Comparison of ENCODE assay signal across 8 mouse cellular contexts in the genomic region with DNA sequence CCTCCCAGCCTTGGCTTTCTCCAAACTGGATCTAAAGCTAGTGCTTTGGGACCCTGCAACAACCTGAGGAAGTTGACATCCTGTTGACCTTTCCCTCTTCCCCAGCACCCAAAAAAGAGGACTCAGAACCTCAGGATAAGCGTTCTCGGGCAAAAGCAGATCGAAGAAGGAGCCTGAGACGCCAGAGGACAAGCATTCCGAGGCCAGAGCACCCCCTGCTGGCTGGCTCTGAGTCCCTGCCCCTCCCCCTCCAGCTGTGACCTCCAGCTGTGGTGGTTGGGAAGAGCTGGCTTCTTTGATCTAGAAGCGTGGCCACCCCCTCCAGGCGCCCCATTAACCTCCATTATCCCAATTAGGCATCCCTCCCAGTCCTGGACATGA. TPM values are rescaled to one million over a fixed set of nuclear protein-coding genes. Genes with fewer than 3 reads are reported as not detected.
DNase-seq lines count a peak whose midpoint lies in the region; ATAC-seq and TF ChIP-seq lines count a peak whose summit lies in the region.

No protein-coding gene starts in this region.

- DNase-seq in 3134 (ENCODE audit: extremely low read depth, insufficient read length, low spot score), result peak; percentile 79
- peak; percentile 96 for DNase-seq in adrenal gland, postnatal 14 days
- DNase-seq in heart, embryonic 10.5 days (ENCODE audit: low spot score), result peak; percentile 94
- peak; percentile 89 for DNase-seq in liver, embryonic 11.5 days (ENCODE audit: low spot score)
- peak; percentile 84 to 93 for DNase-seq in spleen, postnatal 4 days (ENCODE audit: low spot score in 2 of 2)

- peak overlapping the region; percentile 92 for H3K27ac ChIP-seq in embryonic fibroblast, embryonic 13.5 days (ENCODE audit: insufficient read depth, low read length)
- peak overlapping the region; percentile 86 for H3K27ac ChIP-seq in heart, embryonic 10.5 days
- peak overlapping the region; percentile 86 for H3K27ac ChIP-seq in kidney, embryonic 15.5 days
- H3K27ac ChIP-seq in liver, embryonic 11.5 days (ENCODE audit: low read depth, low read length), result peak overlapping the region; percentile 66; the same call in 1 of the 2 replicates

- 0% methylated on average over 7 of the region's 7 CpGs for WGBS in heart, embryonic 10.5 days
- 0% methylated on average over 7 of the region's 7 CpGs for WGBS in kidney, embryonic 15.5 days
- WGBS in liver, embryonic 11.5 days, result under 1% methylated on average over 7 of the region's 7 CpGs

- no peaks in the 10 kb centered on the region for H3K79me2 ChIP-seq in myocyte (ENCODE audit: control insufficient read depth, insufficient read depth)

- ATAC-seq in kidney, embryonic 15.5 days (replicated peaks; ENCODE audit: low FRiP score), result peak; percentile 81
- peak; percentile 81 for ATAC-seq in liver, embryonic 11.5 days (replicated peaks; ENCODE audit: low FRiP score)

- peak overlapping the region; percentile 97 for H3K4me2 ChIP-seq in kidney, embryonic 15.5 days
- H3K4me2 ChIP-seq in liver, embryonic 11.5 days, result peak overlapping the region; percentile 99
- peak overlapping the region; percentile 89 for H3K4me2 ChIP-seq in myocyte (ENCODE audit: low read depth)

- peak overlapping the region; percentile 66 for H3K9ac ChIP-seq in kidney, embryonic 15.5 days
- H3K9ac ChIP-seq in liver, embryonic 11.5 days (ENCODE audit: low read depth, low read length), result peak overlapping the region; percentile 59

- no peaks in the 10 kb centered on the region for H3K9me3 ChIP-seq in heart, embryonic 10.5 days
- no peaks in the 10 kb centered on the region for H3K9me3 ChIP-seq in kidney, embryonic 15.5 days (replicated peaks)
- H3K9me3 ChIP-seq in liver, embryonic 11.5 days (ENCODE audit: control insufficient read depth, low read length), result no peaks in the 10 kb centered on the region

- peaks cover 3% of the 10 kb centered on the region; the same call in 1 of the 2 replicates for H3K27me3 ChIP-seq in heart, embryonic 10.5 days (ENCODE audit: insufficient read depth, poor library complexity, severe bottlenecking)
- no peaks in the 10 kb centered on the region for H3K27me3 ChIP-seq in kidney, embryonic 15.5 days
- H3K27me3 ChIP-seq in liver, embryonic 11.5 days (replicated peaks; ENCODE audit: control insufficient read depth, insufficient read depth, low read length), result no peaks in the 10 kb centered on the region
- no peaks in the 10 kb centered on the region for H3K27me3 ChIP-seq in myocyte (ENCODE audit: control insufficient read depth, insufficient read depth, insufficient read length)

- TF ChIP-seq CTCF in embryonic fibroblast, embryonic 13.5 days (IDR thresholded peaks at IDR 0.05; ENCODE audit: borderline replicate concordance, insufficient read depth, low read length), result peak; percentile 83

- peak overlapping the region; percentile 38 for H3K4me3 ChIP-seq in embryonic fibroblast, embryonic 13.5 days (ENCODE audit: insufficient read depth, low read length)
- peak overlapping the region; percentile 83 for H3K4me3 ChIP-seq in heart, embryonic 10.5 days
- peak overlapping the region; percentile 64 for H3K4me3 ChIP-seq in kidney, embryonic 15.5 days (replicated peaks)
- peak overlapping the region; percentile 68 for H3K4me3 ChIP-seq in liver, embryonic 11.5 days (ENCODE audit: low read depth, low read length)
- H3K4me3 ChIP-seq in myocyte, result peak overlapping the region; percentile 29

- no peak overlapping the region for H3ac ChIP-seq in myocyte (ENCODE audit: control insufficient read depth, insufficient read length)

- TF ChIP-seq POLR2A in embryonic fibroblast, embryonic 13.5 days (IDR thresholded peaks at IDR 0.05; ENCODE audit: low read depth, low read length), result 0 out of 2 replicates have a peak, but pooled peaks have one; percentile 11
- TF ChIP-seq POLR2A in myocyte (IDR thresholded peaks at IDR 0.05; ENCODE audit: insufficient read length, low read depth), result no peak

- no peaks in the 10 kb centered on the region for H3K36me3 ChIP-seq in heart, embryonic 10.5 days
- H3K36me3 ChIP-seq in kidney, embryonic 15.5 days, result no peaks in the 10 kb centered on the region
- no peaks in the 10 kb centered on the region for H3K36me3 ChIP-seq in liver, embryonic 11.5 days (ENCODE audit: control insufficient read depth, insufficient read depth, low read length)
- H3K36me3 ChIP-seq in myocyte (ENCODE audit: control insufficient read depth, insufficient read depth), result no peaks in the 10 kb centered on the region

- H3K4me1 ChIP-seq in embryonic fibroblast, embryonic 13.5 days (ENCODE audit: control insufficient read depth, insufficient read depth, low read length), result 0 out of 2 replicates have a peak, but pooled peaks cover 6% of the 10 kb centered on the region
- peaks cover 22% of the 10 kb centered on the region for H3K4me1 ChIP-seq in heart, embryonic 10.5 days
- H3K4me1 ChIP-seq in kidney, embryonic 15.5 days, result peaks cover 27% of the 10 kb centered on the region
- peaks cover 18% of the 10 kb centered on the region for H3K4me1 ChIP-seq in liver, embryonic 11.5 days (replicated peaks; ENCODE audit: control insufficient read depth, insufficient read depth, low read length)

TF ChIP-seq in myocyte, 11 proteins besides CTCF, POLR2A, EP300 and RAD21:
- TF ChIP-seq USF1 (IDR thresholded peaks at IDR 0.05; ENCODE audit: low read depth) (no peak), TCF12 (IDR thresholded peaks at IDR 0.05; ENCODE audit: insufficient read depth, poor library complexity, severe bottlenecking) (peak; percentile 1), MYOG (IDR thresholded peaks at IDR 0.05; ENCODE audit: control insufficient read depth in 1 of 3, insufficient read depth in 1 of 3, insufficient read length in 2 of 3, low read depth in 2 of 3) (peak in 2 of 3 experiments; percentile 33 to 71), MYOD1 (IDR thresholded peaks at IDR 0.05; ENCODE audit: control insufficient read depth in 1 of 3, insufficient read length in 2 of 3, low read depth in 2 of 3) (peak in 2 of 3 experiments; percentile 52 to 60)

RNA-seq across cellular contexts. Expression of a gene that starts 10.2 kb away (rescaled TPM):
- not detected in 2 replicates for total RNA-seq in adrenal gland, postnatal 14 days (2021)
- polyA plus RNA-seq in embryonic fibroblast, embryonic 13.5 days (2011; ENCODE audit: insufficient read length, low read depth, missing spikeins), result 0.52 and 1.1 TPM in 2 replicates
- 0.37 and 1.5 TPM in 2 replicates for polyA plus RNA-seq in heart, embryonic 10.5 days (2016; fragmentation: Nextera tagmentation; extraction: Ambion mirVana)
- polyA plus RNA-seq in kidney, embryonic 15.5 days (2015; fragmentation: Nextera tagmentation; extraction: Ambion mirVana), result 1.3 and 5.9 TPM in 2 replicates
- polyA plus RNA-seq in liver, embryonic 11.5 days (2014; fragmentation: Nextera tagmentation; extraction: Ambion mirVana), result 0.57 and 1.5 TPM in 2 replicates
- 0.24 TPM for polyA plus RNA-seq in myocyte (2012; fragmentation: generic; extraction: Trizol)

RNA-seq across cellular contexts. Expression of a gene that starts 26.6 kb away (rescaled TPM):
- total RNA-seq in adrenal gland, postnatal 14 days (2021), result 22.5 and 23.2 TPM in 2 replicates
- polyA plus RNA-seq in embryonic fibroblast, embryonic 13.5 days (2011; ENCODE audit: insufficient read length, low read depth, missing spikeins), result 107 and 109 TPM in 2 replicates
- polyA plus RNA-seq in heart, embryonic 10.5 days (2016; fragmentation: Nextera tagmentation; extraction: Ambion mirVana), result 87.7 and 96.4 TPM in 2 replicates
- 83.2 and 83.7 TPM in 2 replicates for polyA plus RNA-seq in kidney, embryonic 15.5 days (2015; fragmentation: Nextera tagmentation; extraction: Ambion mirVana)
- polyA plus RNA-seq in liver, embryonic 11.5 days (2014; fragmentation: Nextera tagmentation; extraction: Ambion mirVana), result 99.3 and 108 TPM in 2 replicates
- polyA plus RNA-seq in myocyte (2012; fragmentation: generic; extraction: Trizol), result 57.5 TPM

RNA-seq across cellular contexts. Expression of a gene that starts 28.8 kb away (rescaled TPM):
- total RNA-seq in adrenal gland, postnatal 14 days (2021), result 72.6 and 73.7 TPM in 2 replicates
- 42.6 and 51.9 TPM in 2 replicates for polyA plus RNA-seq in embryonic fibroblast, embryonic 13.5 days (2011; ENCODE audit: insufficient read length, low read depth, missing spikeins)
- polyA plus RNA-seq in heart, embryonic 10.5 days (2016; fragmentation: Nextera tagmentation; extraction: Ambion mirVana), result 5.7 and 7.6 TPM in 2 replicates
- polyA plus RNA-seq in kidney, embryonic 15.5 days (2015; fragmentation: Nextera tagmentation; extraction: Ambion mirVana), result 10.8 and 11.1 TPM in 2 replicates
- polyA plus RNA-seq in liver, embryonic 11.5 days (2014; fragmentation: Nextera tagmentation; extraction: Ambion mirVana), result 9.7 and 10.6 TPM in 2 replicates
- polyA plus RNA-seq in myocyte (2012; fragmentation: generic; extraction: Trizol), result 11.7 TPM

RNA-seq across cellular contexts. Expression of a gene that starts 45.6 kb away (rescaled TPM):
- 52.7 and 59.2 TPM in 2 replicates for total RNA-seq in adrenal gland, postnatal 14 days (2021)
- polyA plus RNA-seq in embryonic fibroblast, embryonic 13.5 days (2011; ENCODE audit: insufficient read length, low read depth, missing spikeins), result 35.7 and 42.8 TPM in 2 replicates
- polyA plus RNA-seq in heart, embryonic 10.5 days (2016; fragmentation: Nextera tagmentation; extraction: Ambion mirVana), result 80.5 and 94.3 TPM in 2 replicates
- polyA plus RNA-seq in kidney, embryonic 15.5 days (2015; fragmentation: Nextera tagmentation; extraction: Ambion mirVana), result 106 and 122 TPM in 2 replicates
- 97.0 and 104 TPM in 2 replicates for polyA plus RNA-seq in liver, embryonic 11.5 days (2014; fragmentation: Nextera tagmentation; extraction: Ambion mirVana)
- polyA plus RNA-seq in myocyte (2012; fragmentation: generic; extraction: Trizol), result 97.0 TPM

RNA-seq across cellular contexts. Expression of a gene that starts 51.2 kb away (rescaled TPM):
- 330 and 361 TPM in 2 replicates for total RNA-seq in adrenal gland, postnatal 14 days (2021)
- polyA plus RNA-seq in embryonic fibroblast, embryonic 13.5 days (2011; ENCODE audit: insufficient read length, low read depth, missing spikeins), result 239 and 257 TPM in 2 replicates
- 260 and 282 TPM in 2 replicates for polyA plus RNA-seq in heart, embryonic 10.5 days (2016; fragmentation: Nextera tagmentation; extraction: Ambion mirVana)
- 382 and 393 TPM in 2 replicates for polyA plus RNA-seq in kidney, embryonic 15.5 days (2015; fragmentation: Nextera tagmentation; extraction: Ambion mirVana)
- 236 and 254 TPM in 2 replicates for polyA plus RNA-seq in liver, embryonic 11.5 days (2014; fragmentation: Nextera tagmentation; extraction: Ambion mirVana)
- 476 TPM for polyA plus RNA-seq in myocyte (2012; fragmentation: generic; extraction: Trizol)

Comparison
In these comparisons a context has a peak if more than half of its experiments do, and no peak if none do; other contexts are left out.
1. Peak in every context shown above with its lines: DNase-seq, ATAC-seq, H3K4me3 ChIP-seq and H3K27ac ChIP-seq.
2. H3K4me3 ChIP-seq: peak in every context shown above with its lines; median percentile 83 in heart, embryonic 10.5 days; 68 in liver, embryonic 11.5 days; 64 in kidney, embryonic 15.5 days; 38 in embryonic fibroblast, embryonic 13.5 days; 29 in myocyte.